ENCODE assay signal across 8 mouse cellular contexts in the genomic region with DNA sequence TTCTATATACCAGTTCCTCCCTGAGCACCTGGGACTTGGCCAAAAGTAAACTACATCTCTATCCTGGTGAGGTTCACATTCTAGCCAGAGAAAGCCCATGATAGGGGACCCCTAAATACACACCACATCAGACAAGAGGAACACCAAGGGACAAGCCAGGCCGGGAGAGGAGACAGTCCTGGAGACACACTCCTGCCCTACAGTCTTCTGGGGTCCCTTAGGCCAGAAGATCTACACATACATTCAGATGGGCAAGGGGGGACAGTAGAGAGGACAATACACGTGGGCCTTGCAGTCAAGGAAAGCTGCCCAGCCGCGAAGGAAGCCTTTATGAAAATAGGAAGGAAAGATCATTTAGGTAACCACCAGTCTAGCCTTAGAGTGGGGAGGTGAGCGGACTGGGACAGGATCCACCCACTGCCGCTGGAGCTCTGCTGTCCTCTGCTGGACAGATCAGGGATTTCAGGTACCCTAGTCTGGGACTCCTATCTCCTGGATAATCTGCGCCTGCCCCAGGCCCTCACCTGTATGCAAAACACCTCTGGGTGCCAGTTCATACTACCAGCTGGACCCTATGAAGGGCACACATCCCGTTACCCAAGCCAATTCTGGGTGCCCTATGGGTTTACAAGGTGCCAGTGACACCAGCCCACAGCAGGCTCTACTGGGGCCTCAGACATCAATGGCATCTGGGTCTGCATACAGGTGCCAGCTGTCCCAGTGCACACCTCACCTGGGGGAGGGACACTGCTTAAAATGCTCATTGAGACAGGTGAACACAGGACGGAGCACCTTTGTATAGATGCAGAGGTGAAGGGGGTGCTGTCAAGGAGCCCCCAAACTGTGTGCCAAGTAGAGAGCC. TPM values are rescaled to one million over a fixed set of nuclear protein-coding genes. Genes with fewer than 3 reads are reported as not detected.
DNase-seq lines count a peak whose midpoint lies in the region; ATAC-seq and TF ChIP-seq lines count a peak whose summit lies in the region.

No protein-coding gene starts in this region.

- ATAC-seq in hindbrain, postnatal 0 days = peak; percentile 82
- ATAC-seq in megakaryocyte progenitor cell, adult 5-6 weeks (replicated peaks; ENCODE audit: poor library complexity) = peak; percentile 95

- DNase-seq in T-cell, adult 2 months (ENCODE audit: low spot score) = peak; percentile 42
- peak; percentile 96 to 97 for DNase-seq in cerebellum, postnatal 14 days
- peak; percentile 70 to 80 for DNase-seq in frontal cortex, postnatal 25 days (ENCODE audit: low spot score in 2 of 2)
- peak; percentile 76 for DNase-seq in hindbrain, postnatal 0 days (ENCODE audit: low spot score)
- DNase-seq in left cerebral cortex, adult 11 months (ENCODE audit: low spot score) = peak; percentile 51
- DNase-seq in right cerebral cortex, postnatal 36 days (ENCODE audit: low spot score in 2 of 2) = peak; percentile 46 to 52
- DNase-seq in urinary bladder, postnatal 36 days (ENCODE audit: low spot score in 2 of 2) = peak; percentile 79 to 82

- peak; percentile 99 for TF ChIP-seq CTCF in hindbrain, postnatal 0 days (IDR thresholded peaks at IDR 0.05; ENCODE audit: low read depth)

- H3K9me3 ChIP-seq in hindbrain, postnatal 0 days (ENCODE audit: low read length) = no peaks in the 10 kb centered on the region

- no peaks in the 10 kb centered on the region for H3K4me1 ChIP-seq in hindbrain, postnatal 0 days (ENCODE audit: insufficient read depth, low read length)

- no peak overlapping the region for H3K9ac ChIP-seq in hindbrain, postnatal 0 days (replicated peaks; ENCODE audit: low read length)

- H3K27ac ChIP-seq in hindbrain, postnatal 0 days = no peak overlapping the region

- H3K36me3 ChIP-seq in hindbrain, postnatal 0 days (ENCODE audit: insufficient read depth, low read length) = no peaks in the 10 kb centered on the region

- 14% methylated on average over 9 of the region's 9 CpGs for WGBS in hindbrain, postnatal 0 days

- H3K27me3 ChIP-seq in hindbrain, postnatal 0 days (ENCODE audit: insufficient read depth, low read length) = no peaks in the 10 kb centered on the region

- no peak overlapping the region for H3K4me2 ChIP-seq in hindbrain, postnatal 0 days (ENCODE audit: low read depth, low read length)

- H3K4me3 ChIP-seq in hindbrain, postnatal 0 days (ENCODE audit: low read length) = no peak overlapping the region

RNA-seq across cellular contexts. Expression of a gene that starts 35.2 kb away (rescaled TPM):
- total RNA-seq in hindbrain, postnatal 0 days (2014; rRNA removed) = 1.6 TPM in 1 of 2 replicates, not detected in the other
- polyA plus RNA-seq in hindbrain, postnatal 0 days (2015; fragmentation: Nextera tagmentation; extraction: Ambion mirVana) = 0.20 TPM in 1 of 2 replicates, not detected in the other
- total RNA-seq in megakaryocyte progenitor cell, adult 5-6 weeks (2015) = not detected in 2 replicates
- total RNA-seq in megakaryocyte progenitor cell, adult 5-6 weeks (2017) = not detected in 2 replicates

RNA-seq across cellular contexts. Expression of a gene that starts 40.7 kb away (rescaled TPM):
- total RNA-seq in hindbrain, postnatal 0 days (2014; rRNA removed) = 3.0 and 4.7 TPM in 2 replicates
- polyA plus RNA-seq in hindbrain, postnatal 0 days (2015; fragmentation: Nextera tagmentation; extraction: Ambion mirVana) = 2.3 and 2.6 TPM in 2 replicates
- total RNA-seq in megakaryocyte progenitor cell, adult 5-6 weeks (2015) = 4.7 and 5.7 TPM in 2 replicates
- total RNA-seq in megakaryocyte progenitor cell, adult 5-6 weeks (2017) = 3.5 and 3.7 TPM in 2 replicates

RNA-seq across cellular contexts. Expression of a gene that starts 57.5 kb away (rescaled TPM):
- total RNA-seq in hindbrain, postnatal 0 days (2014; rRNA removed) = 5.1 and 7.8 TPM in 2 replicates
- 3.3 and 4.1 TPM in 2 replicates for polyA plus RNA-seq in hindbrain, postnatal 0 days (2015; fragmentation: Nextera tagmentation; extraction: Ambion mirVana)
- not detected in 2 replicates for total RNA-seq in megakaryocyte progenitor cell, adult 5-6 weeks (2015)
- not detected in 2 replicates for total RNA-seq in megakaryocyte progenitor cell, adult 5-6 weeks (2017)

Comparison
In these comparisons a context has a peak if more than half of its experiments do, and no peak if none do; other contexts are left out.
1. DNase-seq: peak in every context shown above with its lines; median percentile 96 in cerebellum, postnatal 14 days; 80 in urinary bladder, postnatal 36 days; 76 in hindbrain, postnatal 0 days; 75 in frontal cortex, postnatal 25 days; 51 in left cerebral cortex, adult 11 months; 49 in right cerebral cortex, postnatal 36 days; 42 in T-cell, adult 2 months.